Mouse (Mus musculus) cerebellum, adult 9-11 months (tissue): ENCODE results near the gene Swsap1.

Experiments used
- DNase-seq: peaks from one replicate; pipeline ENCODE4 v3.0.0; 2022

The Swsap1 gene

GRCm38 (mm10) chr9:21936692-21937570, 18.6 kb upstream of the Swsap1 start, which contains the start of gene Plppr2:
Gene Plppr2, plus strand, starts transcription at chr9:21937033.
- DNase-seq, result peak; percentile 100

- no peak for DNase-seq
These were observed 17.8 kb upstream of the Swsap1 start for GRCm38 (mm10) chr9:21937711-21938175.

GRCm38 (mm10) chr9:21938234-21938855, 17.2 kb upstream of the Swsap1 start:
- peak; percentile 63 for DNase-seq

GRCm38 (mm10) chr9:21943046-21943445, 12.5 kb upstream of the Swsap1 start:
- no peak for DNase-seq

DNA sequence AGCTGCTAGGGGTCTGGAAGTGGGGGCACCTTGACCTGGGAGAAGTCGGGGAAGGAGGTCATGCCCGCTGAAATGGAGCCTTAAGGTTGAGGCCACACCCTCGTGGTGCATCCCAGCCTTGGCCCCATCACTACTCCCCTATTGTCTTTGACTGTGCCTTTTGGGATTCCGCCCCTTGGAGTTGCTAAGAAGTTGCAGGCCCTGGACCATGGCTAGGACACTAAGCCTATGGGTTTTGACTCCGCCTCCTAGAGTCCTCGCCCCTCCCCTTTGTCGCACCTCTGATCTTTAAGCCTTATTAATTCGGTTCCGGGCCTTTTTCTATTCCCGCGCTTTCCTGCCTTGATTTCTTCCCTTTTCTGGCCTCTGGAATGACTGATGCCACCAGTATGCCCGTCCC, 11.9 kb upstream of the Swsap1 start:
- DNase-seq, result no peak

DNA sequence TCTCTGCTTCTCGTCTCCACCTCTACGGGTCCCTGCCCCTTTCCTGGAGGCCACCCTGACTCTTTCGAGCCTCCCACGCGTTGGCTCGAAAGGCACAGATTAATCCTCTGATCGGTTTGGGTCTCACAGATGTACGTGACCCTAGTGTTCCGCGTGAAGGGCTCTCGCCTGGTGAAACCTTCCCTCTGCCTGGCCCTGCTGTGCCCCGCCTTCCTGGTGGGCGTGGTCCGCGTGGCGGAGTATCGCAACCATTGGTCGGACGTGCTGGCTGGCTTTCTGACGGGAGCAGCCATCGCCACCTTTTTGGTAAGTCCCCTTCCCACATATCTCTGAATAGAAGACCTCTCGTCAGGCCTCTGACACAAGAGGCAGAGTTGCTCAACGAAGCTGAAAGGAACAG, 11.3 kb upstream of the Swsap1 start:
- peak; percentile 41 for DNase-seq

- peak; percentile 39 for DNase-seq
These were observed 7.9 kb upstream of the Swsap1 start for GRCm38 (mm10) chr9:21947540-21948130.

GRCm38 (mm10) chr9:21948146-21948545, 7.4 kb upstream of the Swsap1 start:
- no peak for DNase-seq

DNA sequence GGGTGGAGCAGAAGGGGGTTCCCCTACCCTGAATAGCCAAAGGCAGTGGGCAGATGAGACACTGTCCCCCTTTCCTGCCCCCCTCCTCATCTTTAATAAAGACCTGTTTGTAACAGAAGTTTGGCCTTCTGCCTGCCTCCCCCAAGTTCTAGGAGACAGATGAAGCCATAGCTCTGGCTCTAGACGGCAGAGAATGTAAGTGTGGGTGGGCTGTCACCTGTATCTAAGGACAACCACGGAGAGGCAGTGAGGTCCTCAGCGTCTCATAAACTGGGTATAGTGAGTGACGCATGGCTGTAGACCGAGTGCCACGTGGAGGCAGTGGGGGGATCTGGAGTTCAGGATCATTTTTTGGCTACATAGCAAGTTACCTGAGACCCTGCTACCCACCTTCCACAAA, 6.8 kb upstream of the Swsap1 start:
- peak; percentile 17 for DNase-seq

- DNase-seq, result no peak
These were observed 5.2 kb upstream of the Swsap1 start for GRCm38 (mm10) chr9:21950322-21950721.

DNA sequence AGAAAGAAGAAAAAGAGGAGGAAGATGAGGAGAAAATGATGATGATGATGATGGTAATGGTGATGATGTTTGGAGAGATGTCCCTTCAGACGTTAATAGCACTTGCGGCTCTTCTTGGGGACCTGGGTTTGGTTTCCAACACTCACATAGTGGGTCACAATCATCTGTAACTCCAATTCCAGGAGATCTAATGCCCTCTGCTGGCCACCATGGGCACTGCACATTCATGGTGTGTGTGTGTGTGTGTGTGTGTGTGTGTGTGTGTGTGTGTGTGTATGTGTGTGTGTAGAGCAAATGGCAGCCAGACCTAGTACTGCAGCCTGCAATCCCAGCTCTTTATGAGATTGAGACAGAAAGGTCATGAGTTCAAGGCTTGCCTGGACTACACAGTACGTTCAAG, 3.6 kb upstream of the Swsap1 start:
- DNase-seq, result no peak

DNA sequence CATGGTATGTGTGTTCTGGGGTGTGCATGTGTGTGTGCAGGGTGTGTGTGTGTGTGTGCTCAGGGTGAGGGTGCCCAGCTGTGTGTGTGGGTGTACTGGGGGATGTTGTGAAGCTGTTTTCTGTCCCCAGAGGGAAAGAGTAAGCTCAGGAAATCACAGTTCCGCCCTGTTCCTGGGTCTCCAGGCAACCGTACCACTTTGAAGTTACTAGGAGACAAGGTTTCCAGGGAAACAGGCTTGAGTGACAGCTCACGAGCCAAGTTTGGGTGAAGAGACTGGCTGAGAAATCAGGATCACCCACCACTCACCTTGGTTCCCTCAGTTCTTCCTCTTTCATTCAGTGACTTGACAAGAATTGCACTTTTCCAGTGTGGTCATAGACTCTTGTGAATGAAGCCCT, 2.0 kb upstream of the Swsap1 start:
- no peak for DNase-seq

- peak; percentile 59 for DNase-seq
These were observed 920 bp upstream of the Swsap1 start for GRCm38 (mm10) chr9:21954635-21955034.

GRCm38 (mm10) chr9:21955225-21955569, 358 bp upstream of the Swsap1 start:
- DNase-seq, result no peak

DNA sequence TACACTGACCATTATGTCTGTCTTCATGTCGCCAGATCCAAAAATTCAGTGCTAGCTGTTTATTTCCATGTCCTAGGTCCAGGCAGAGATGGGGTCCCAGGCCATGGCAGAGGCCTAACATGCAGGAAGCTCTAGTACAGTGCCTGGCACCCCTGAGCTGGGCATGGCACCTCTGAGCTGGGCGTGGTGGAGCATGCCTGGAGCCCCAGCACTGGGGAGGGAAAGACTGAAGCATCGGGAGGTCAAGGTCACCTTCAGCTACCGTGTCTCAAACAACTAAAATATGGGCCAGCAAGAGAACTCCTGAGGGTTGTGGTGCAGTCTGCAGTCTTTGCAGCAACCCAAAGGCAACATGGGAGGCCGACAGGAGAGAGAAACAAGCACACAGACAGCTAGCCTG, 2.8 kb downstream of the Swsap1 start:
- no peak for DNase-seq

DNA sequence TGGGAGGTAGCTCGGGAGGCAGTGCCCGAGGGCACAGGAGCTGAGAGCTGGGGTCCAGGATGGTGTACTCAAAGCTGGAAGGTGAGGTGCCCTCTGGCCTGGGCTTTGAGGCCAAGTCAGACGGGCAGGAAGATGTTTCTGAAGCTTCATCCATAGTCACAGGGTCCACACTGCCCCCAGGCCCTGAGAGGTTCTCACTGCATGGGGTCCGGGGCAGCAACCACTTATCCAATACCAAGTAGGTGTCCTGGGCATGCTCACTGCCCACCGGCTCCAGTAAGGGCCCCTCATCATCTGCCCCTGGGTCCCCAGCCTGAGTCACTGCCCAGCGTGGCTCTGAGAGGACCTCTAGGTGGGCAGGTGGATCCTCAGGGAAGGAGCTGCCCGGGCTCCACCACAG, 3.7 kb downstream of the Swsap1 start:
- peak; percentile 54 for DNase-seq

DNA sequence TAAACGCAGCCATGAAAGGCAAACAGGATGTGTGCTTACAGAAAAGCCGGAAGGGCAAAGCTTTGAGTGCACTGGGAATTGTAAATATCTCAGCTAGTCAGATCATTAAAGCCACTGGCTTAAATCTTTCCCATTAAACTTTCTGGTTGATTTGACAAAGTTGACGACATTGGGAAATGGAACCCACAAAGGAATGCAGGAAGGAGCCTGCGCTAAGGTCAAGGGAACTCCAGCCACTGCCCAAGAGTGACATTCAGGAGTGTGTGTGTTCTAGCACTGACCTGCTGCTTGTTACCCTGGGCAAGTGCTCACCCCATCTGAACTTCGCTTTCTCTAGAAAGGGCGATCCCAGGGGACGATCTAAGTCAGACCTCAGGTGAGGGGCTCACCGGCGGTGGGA, 4.6 kb downstream of the Swsap1 start:
- no peak for DNase-seq

GRCm38 (mm10) chr9:21960558-21961208, 5.1 kb downstream of the Swsap1 start:
- peak; percentile 60 for DNase-seq

GRCm38 (mm10) chr9:21961366-21961980, 5.9 kb downstream of the Swsap1 start:
- DNase-seq, result peak; percentile 50

GRCm38 (mm10) chr9:21962010-21962409, 6.5 kb downstream of the Swsap1 start:
- DNase-seq, result no peak

DNA sequence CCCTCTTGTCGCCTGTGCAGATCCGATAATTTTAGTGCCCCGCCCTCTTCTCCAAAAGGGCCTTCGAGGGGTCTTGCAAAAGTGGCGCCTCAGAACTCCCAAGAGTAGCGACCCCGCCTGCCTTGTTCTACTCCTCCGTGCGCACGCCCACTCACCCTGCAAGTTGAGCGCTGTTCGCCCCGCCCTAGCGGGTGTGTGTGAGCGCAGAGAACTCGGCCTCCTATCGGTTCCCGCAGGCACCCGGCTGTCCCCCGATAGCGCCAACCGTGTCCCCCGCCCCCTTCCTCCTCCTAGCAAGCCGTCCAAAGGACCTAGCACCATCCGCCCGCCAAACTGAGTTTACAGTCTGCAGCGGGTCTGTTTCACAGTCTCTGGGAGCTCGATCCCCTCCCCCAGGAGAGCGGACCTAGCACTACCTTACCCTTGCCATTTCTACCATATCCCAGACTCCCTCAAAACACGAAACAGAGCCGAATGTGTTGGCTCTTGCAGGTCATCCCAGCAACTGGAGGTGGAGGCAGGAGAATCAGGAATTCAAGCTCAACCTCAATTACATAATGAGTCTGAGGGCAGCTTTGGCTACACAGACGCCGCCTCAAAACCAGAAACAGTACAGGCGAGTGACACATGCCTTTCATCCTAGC, 7.0 kb downstream of the Swsap1 start:
- peak; percentile 79 for DNase-seq

GRCm38 (mm10) chr9:21963417-21963816, 7.9 kb downstream of the Swsap1 start, which contains the start of gene Epor:
Gene Epor, minus strand, starts transcription at chr9:21963506.
- DNase-seq, result peak; percentile 55
